ENCODE assay signal across 16 mouse cellular contexts in genomic region chr1:183149571-183150105, GRCm38 (mm10).
DNase-seq lines count a peak whose midpoint lies in the region; ATAC-seq lines count a peak whose summit lies in the region.
"Had no signal": no experiment of that assay in that cellular context is flagged by ENCODE, and none has a peak within 500 bp of the region (broad histone marks: within the 10 kb centered on the region; RNA-seq: fewer than 3 reads in every experiment).

No protein-coding gene starts in this region.

- no peak for ATAC-seq in forebrain, embryonic 11.5 days (replicated peaks; ENCODE audit: low FRiP score)
- ATAC-seq in forebrain, embryonic 15.5 days (replicated peaks) = no peak
- no peak for ATAC-seq in neural tube, embryonic 13.5 days (ENCODE audit: low read depth)
- ATAC-seq: activated CD4-positive, CD25-positive, alpha-beta regulatory T cell, adult 4 months had no signal

- H3K9me3 ChIP-seq in forebrain, embryonic 11.5 days (ENCODE audit: control insufficient read depth, low read length) = no peaks in the 10 kb centered on the region
- H3K9me3 ChIP-seq in forebrain, embryonic 15.5 days = no peaks in the 10 kb centered on the region
- no peaks in the 10 kb centered on the region for H3K9me3 ChIP-seq in embryonic facial prominence, embryonic 10.5 days
- H3K9me3 ChIP-seq in limb, embryonic 10.5 days (replicated peaks) = no peaks in the 10 kb centered on the region
- H3K9me3 ChIP-seq in neural tube, embryonic 13.5 days = no peaks in the 10 kb centered on the region
- H3K9me3 ChIP-seq: embryonic facial prominence, embryonic 13.5 days; heart, embryonic 13.5 days had no signal

- H3K4me1 ChIP-seq in forebrain, embryonic 11.5 days (replicated peaks; ENCODE audit: control insufficient read depth, insufficient read depth, low read length) = peaks cover 13% of the 10 kb centered on the region
- peaks cover 20% of the 10 kb centered on the region for H3K4me1 ChIP-seq in forebrain, embryonic 15.5 days
- peaks cover 74% of the 10 kb centered on the region for H3K4me1 ChIP-seq in embryonic facial prominence, embryonic 10.5 days
- peaks cover 75% of the 10 kb centered on the region for H3K4me1 ChIP-seq in limb, embryonic 10.5 days
- H3K4me1 ChIP-seq in neural tube, embryonic 13.5 days (replicated peaks) = peaks cover 51% of the 10 kb centered on the region

- H3K4me3 ChIP-seq in forebrain, embryonic 11.5 days (ENCODE audit: low read depth, low read length) = no peak overlapping the region
- H3K4me3 ChIP-seq in forebrain, embryonic 15.5 days = no peak overlapping the region
- H3K4me3 ChIP-seq in embryonic facial prominence, embryonic 10.5 days = no peak overlapping the region
- H3K4me3 ChIP-seq in limb, embryonic 10.5 days = no peak overlapping the region
- no peak overlapping the region for H3K4me3 ChIP-seq in neural tube, embryonic 13.5 days
- H3K4me3 ChIP-seq: embryonic facial prominence, embryonic 13.5 days; heart, embryonic 13.5 days; left cerebral cortex, adult 2 months had no signal

- H3K36me3 ChIP-seq in forebrain, embryonic 11.5 days (ENCODE audit: control insufficient read depth, insufficient read depth, low read length) = no peaks in the 10 kb centered on the region
- H3K36me3 ChIP-seq in forebrain, embryonic 15.5 days = no peaks in the 10 kb centered on the region
- H3K36me3 ChIP-seq in embryonic facial prominence, embryonic 10.5 days (replicated peaks) = no peaks in the 10 kb centered on the region
- no peaks in the 10 kb centered on the region for H3K36me3 ChIP-seq in limb, embryonic 10.5 days
- H3K36me3 ChIP-seq in neural tube, embryonic 13.5 days = no peaks in the 10 kb centered on the region
- H3K36me3 ChIP-seq: embryonic facial prominence, embryonic 13.5 days; heart, embryonic 13.5 days had no signal

- 62% methylated on average over 5 of the region's 5 CpGs for WGBS in forebrain, embryonic 11.5 days
- WGBS in forebrain, embryonic 15.5 days = 57% methylated on average over 5 of the region's 5 CpGs
- WGBS in embryonic facial prominence, embryonic 10.5 days = 36% methylated on average over 5 of the region's 5 CpGs
- 25% methylated on average over 5 of the region's 5 CpGs for WGBS in limb, embryonic 10.5 days
- 38% methylated on average over 5 of the region's 5 CpGs for WGBS in neural tube, embryonic 13.5 days

- no peak for DNase-seq in forebrain, embryonic 11.5 days (ENCODE audit: low spot score)
- no peak for DNase-seq in embryonic facial prominence, embryonic 10.5 days (ENCODE audit: low spot score)
- DNase-seq in limb, embryonic 10.5 days (ENCODE audit: low spot score) = no peak
- DNase-seq in adrenal gland, postnatal 14 days = no peak
- no peak for DNase-seq in lung, postnatal 10 days
- no peak for DNase-seq in cerebellum, postnatal 4 days (ENCODE audit: low spot score in 2 of 2)
- DNase-seq: B cell, adult 2 months; cerebellum, adult 18-20 months; gastrocnemius, postnatal 25 days; kidney, postnatal 36 days had no signal

- H3K4me2 ChIP-seq in forebrain, embryonic 11.5 days (ENCODE audit: low read depth, low read length, severe bottlenecking) = no peak overlapping the region
- no peak overlapping the region for H3K4me2 ChIP-seq in forebrain, embryonic 15.5 days (replicated peaks)
- H3K4me2 ChIP-seq in neural tube, embryonic 13.5 days = no peak overlapping the region
- H3K4me2 ChIP-seq: embryonic facial prominence, embryonic 13.5 days; heart, embryonic 13.5 days had no signal

- H3K27me3 ChIP-seq in forebrain, embryonic 11.5 days (ENCODE audit: control insufficient read depth, insufficient read depth, low read length) = no peaks in the 10 kb centered on the region
- no peaks in the 10 kb centered on the region for H3K27me3 ChIP-seq in forebrain, embryonic 15.5 days
- peaks cover 32% of the 10 kb centered on the region for H3K27me3 ChIP-seq in embryonic facial prominence, embryonic 10.5 days (replicated peaks; ENCODE audit: low read depth, poor library complexity, severe bottlenecking)
- no peaks in the 10 kb centered on the region for H3K27me3 ChIP-seq in limb, embryonic 10.5 days (ENCODE audit: low read depth, poor library complexity, severe bottlenecking)
- no peaks in the 10 kb centered on the region for H3K27me3 ChIP-seq in neural tube, embryonic 13.5 days
- H3K27me3 ChIP-seq: heart, embryonic 13.5 days had no signal

- peak overlapping the region; percentile 8; the same call in 1 of the 2 replicates for H3K9ac ChIP-seq in forebrain, embryonic 11.5 days (ENCODE audit: low read length)
- H3K9ac ChIP-seq in forebrain, embryonic 15.5 days (replicated peaks) = no peak overlapping the region
- 0 out of 2 replicates have a peak overlapping the region, but pooled peaks have one; percentile 38 for H3K9ac ChIP-seq in neural tube, embryonic 13.5 days
- H3K9ac ChIP-seq: embryonic facial prominence, embryonic 13.5 days; heart, embryonic 13.5 days had no signal

- H3K27ac ChIP-seq in forebrain, embryonic 11.5 days (ENCODE audit: low read depth, low read length) = no peak overlapping the region
- no peak overlapping the region for H3K27ac ChIP-seq in forebrain, embryonic 15.5 days (replicated peaks)
- peak overlapping the region; percentile 48 for H3K27ac ChIP-seq in embryonic facial prominence, embryonic 10.5 days (replicated peaks)
- peak overlapping the region; percentile 25; the same call in 1 of the 2 replicates for H3K27ac ChIP-seq in limb, embryonic 10.5 days
- peak overlapping the region; percentile 49 for H3K27ac ChIP-seq in neural tube, embryonic 13.5 days (replicated peaks)
- H3K27ac ChIP-seq: embryonic facial prominence, embryonic 13.5 days; heart, embryonic 13.5 days; left cerebral cortex, adult 2 months had no signal

Comparison
In these comparisons a context has a peak if more than half of its experiments do, and no peak if none do; other contexts are left out.
1. H3K27ac ChIP-seq: peak in embryonic facial prominence, embryonic 10.5 days (single experiment), limb, embryonic 10.5 days (single experiment) and neural tube, embryonic 13.5 days (single experiment); none in forebrain, embryonic 11.5 days (single experiment) and forebrain, embryonic 15.5 days (single experiment).